Mouse (Mus musculus) 3134 (cell line): Measurements from ENCODE around the gene Btnl1.

ENCODE experiments used
- DNase-seq: peaks from one replicate; pipeline ENCODE4 v3.0.0-alpha.2; 2011; ENCODE audit warnings: low spot score; ENCODE audit not compliant: insufficient read length; ENCODE audit errors: extremely low read depth

Gene Btnl1

GRCm38 (mm10) chr17:34376847-34377246 is at the start of gene Btnl1:
Gene Btnl1 (plus strand): TSS chr17:34377132.
- no peak for DNase-seq

- DNase-seq: no peak
Observed at GRCm38 (mm10) chr17:34329807-34330206, 47.1 kb upstream of the Btnl1 start.

GRCm38 (mm10) chr17:34331200-34331599 is 45.7 kb upstream of the Btnl1 start:
- DNase-seq: no peak

- DNase-seq: no peak
Observed at GRCm38 (mm10) chr17:34340619-34341402, 36.1 kb upstream of the Btnl1 start.

- no peak for DNase-seq
Observed at GRCm38 (mm10) chr17:34344882-34345281, 32.0 kb upstream of the Btnl1 start.

GRCm38 (mm10) chr17:34345486-34345885 is 31.4 kb upstream of the Btnl1 start:
- DNase-seq: no peak

GRCm38 (mm10) chr17:34346041-34346440 is 30.9 kb upstream of the Btnl1 start:
- no peak for DNase-seq

GRCm38 (mm10) chr17:34347606-34348308 is 29.2 kb upstream of the Btnl1 start:
- DNase-seq: no peak

GRCm38 (mm10) chr17:34349429-34349828 is 27.5 kb upstream of the Btnl1 start:
- no peak for DNase-seq

GRCm38 (mm10) chr17:34354539-34354938 is 22.4 kb upstream of the Btnl1 start, which contains the start of gene Btnl2:
Gene Btnl2 (plus strand): TSS chr17:34354822.
- DNase-seq: no peak

GRCm38 (mm10) chr17:34354940-34355339 is 22.0 kb upstream of the Btnl1 start:
- no peak for DNase-seq

- DNase-seq: no peak
Observed at GRCm38 (mm10) chr17:34362954-34363546, 13.9 kb upstream of the Btnl1 start.

GRCm38 (mm10) chr17:34363676-34364310 is 13.1 kb upstream of the Btnl1 start:
- no peak for DNase-seq

GRCm38 (mm10) chr17:34365031-34365430 is 11.9 kb upstream of the Btnl1 start:
- DNase-seq: no peak

- DNase-seq: no peak
Observed at GRCm38 (mm10) chr17:34370563-34370962, 6.4 kb upstream of the Btnl1 start.

- DNase-seq: no peak
Observed at GRCm38 (mm10) chr17:34373055-34373709, 3.8 kb upstream of the Btnl1 start.

- no peak for DNase-seq
Observed at GRCm38 (mm10) chr17:34377450-34378209, 698 bp downstream of the Btnl1 start.

- DNase-seq: no peak
Observed at GRCm38 (mm10) chr17:34378716-34379115, 1.8 kb downstream of the Btnl1 start.

- DNase-seq: no peak
Observed at GRCm38 (mm10) chr17:34379451-34379850, 2.5 kb downstream of the Btnl1 start.

- no peak for DNase-seq
Observed at GRCm38 (mm10) chr17:34381876-34382275, 4.9 kb downstream of the Btnl1 start.
